Mouse (Mus musculus) lung, adult 2 months (tissue): ENCODE data around the gene Gm27029.

Source experiments
- CTCF ChIP-seq: fragments of 200-500 bp; IDR thresholded peaks from 2 replicates; pipeline ENCODE4 v1.5.1; 2011; ENCODE audit warnings: mild to moderate bottlenecking, low read length, control low read depth; ENCODE audit not compliant: insufficient read depth
- POLR2A ChIP-seq: fragments of 200-500 bp; IDR thresholded peaks from 2 replicates; pipeline ENCODE4 v1.6.1; 2011; ENCODE audit warnings: low read depth, mild to moderate bottlenecking, control low read depth, low read length, borderline replicate concordance; ENCODE audit errors: extremely low read depth

- TF ChIP-seq CTCF = no peak
- no peak for TF ChIP-seq POLR2A
Observed at GRCm38 (mm10) chr11:101367326-101367935, 57.2 kb downstream of the Gm27029 start, which contains the start of gene G6pc.
